Mouse (Mus musculus): ENCODE results near the gene Sec61a1.

The Sec61a1 gene

GRCm38 (mm10) chr6:88454545-88454944 lies 64.2 kb downstream of the Sec61a1 start:
- DNase-seq (ENCODE audit: low spot score in 2 of 2), result no peak
